Mouse (Mus musculus) liver, embryonic 12.5 days (tissue): ENCODE measurements around the gene Rrp9. TPM values are rescaled to one million over a fixed set of nuclear protein-coding genes. Genes with fewer than 3 reads are reported as not detected.

Experiments used
- ATAC-seq: fragments of 200-750 bp; cut with Nextera tagmentation; 2 replicates; pipeline ENCODE4 v1.8.0; 2017; ENCODE audit warnings: moderate number of reproducible peaks, mild to moderate bottlenecking, moderate library complexity
- H3K27ac ChIP-seq: fragments of 300-500 bp; sonication (generic); 2 replicates; pipeline ENCODE4 v1.5.1; 2016; ENCODE audit warnings: mild to moderate bottlenecking
- H3K27me3 ChIP-seq: fragments of 300-500 bp; sonication (generic); replicated peaks from 2 replicates; pipeline ENCODE4 v1.6.1; 2016; ENCODE audit warnings: mild to moderate bottlenecking, moderate library complexity
- H3K36me3 ChIP-seq: fragments of 300-500 bp; sonication (generic); 2 replicates; pipeline ENCODE4 v1.6.1; 2016; ENCODE audit warnings: mild to moderate bottlenecking, moderate library complexity
- H3K4me1 ChIP-seq: fragments of 300-500 bp; sonication (generic); 2 replicates; pipeline ENCODE4 v1.6.1; 2016
- H3K4me2 ChIP-seq: fragments of 300-500 bp; sonication (generic); 2 replicates; pipeline ENCODE4 v1.6.1; 2016; ENCODE audit warnings: mild to moderate bottlenecking, moderate library complexity
- H3K4me3 ChIP-seq: fragments of 300-500 bp; sonication (generic); 2 replicates; pipeline ENCODE4 v1.5.1; 2016; ENCODE audit warnings: mild to moderate bottlenecking, moderate library complexity
- H3K9ac ChIP-seq: fragments of 300-500 bp; sonication (generic); 2 replicates; pipeline ENCODE4 v1.6.1; 2016; ENCODE audit warnings: mild to moderate bottlenecking, moderate library complexity
- H3K9me3 ChIP-seq: fragments of 300-500 bp; sonication (generic); replicated peaks from 2 replicates; pipeline ENCODE4 v1.6.1; 2016; ENCODE audit warnings: mild to moderate bottlenecking, moderate library complexity
- WGBS: fragments of 180-500 bp; shearing (Covaris S2); methylation state at CpG from one replicate; pipeline ENCODE4 v1.1.7; 2016; ENCODE audit not compliant: insufficient replicate concordance; 5-methylcytosine and 5-hydroxymethylcytosine counted together
- polyA plus RNA-seq: library from polyadenylated mRNA; unstranded; fragments of >200 nt; fragmentation: Nextera tagmentation; extraction: Ambion mirVana; gene quantifications from 2 replicates; pipeline ENCODE4 v1.2.1, GENCODE M21; 2016

Gene Rrp9
- polyA plus RNA-seq, 1 experiment from 2014 or later = 58.0 TPM

GRCm38 (mm10) chr9:106457163-106457559, 18.6 kb upstream of the Rrp9 start:
- Histone ChIP-seq H3K27ac (no peak overlapping the region), H3K9ac (no peak overlapping the region), H3K4me2 (no peak overlapping the region), H3K9me3 (no peaks in the 10 kb centered on the region), H3K4me1 (peaks cover 52% of the 10 kb centered on the region), H3K4me3 (no peak overlapping the region), H3K27me3 (peaks cover 31% of the 10 kb centered on the region), H3K36me3 (peaks cover 19% of the 10 kb centered on the region)
- WGBS = 76% methylated on average over 9 of the region's 9 CpGs
- ATAC-seq = no peak

GRCm38 (mm10) chr9:106457920-106458319, 17.8 kb upstream of the Rrp9 start:
- H3K27ac ChIP-seq = no peak overlapping the region
- peaks cover 46% of the 10 kb centered on the region for H3K4me1 ChIP-seq
- H3K9ac ChIP-seq = no peak overlapping the region
- no peak overlapping the region for H3K4me3 ChIP-seq
- H3K4me2 ChIP-seq = no peak overlapping the region
- peaks cover 26% of the 10 kb centered on the region for H3K36me3 ChIP-seq
- H3K9me3 ChIP-seq = no peaks in the 10 kb centered on the region
- H3K27me3 ChIP-seq = peaks cover 23% of the 10 kb centered on the region
- ATAC-seq = no peak
- WGBS = 62% methylated on average over 5 of the region's 5 CpGs

GRCm38 (mm10) chr9:106459946-106460345, 15.8 kb upstream of the Rrp9 start:
- WGBS = 76% methylated on average over 15 of the region's 15 CpGs
- Histone ChIP-seq H3K36me3 (peaks cover 35% of the 10 kb centered on the region), H3K4me2 (no peak overlapping the region), H3K27me3 (peaks cover 24% of the 10 kb centered on the region), H3K9ac (no peak overlapping the region), H3K4me3 (no peak overlapping the region), H3K9me3 (no peaks in the 10 kb centered on the region), H3K27ac (no peak overlapping the region), H3K4me1 (peaks cover 31% of the 10 kb centered on the region)
- ATAC-seq = no peak

GRCm38 (mm10) chr9:106460401-106461025, 15.2 kb upstream of the Rrp9 start:
- Histone ChIP-seq H3K27me3 (peaks cover 26% of the 10 kb centered on the region), H3K4me2 (no peak overlapping the region), H3K4me3 (no peak overlapping the region), H3K9ac (no peak overlapping the region), H3K9me3 (no peaks in the 10 kb centered on the region), H3K4me1 (peaks cover 31% of the 10 kb centered on the region), H3K36me3 (peaks cover 35% of the 10 kb centered on the region), H3K27ac (no peak overlapping the region)
- WGBS = 75% methylated on average over 17 of the region's 18 CpGs
- ATAC-seq = no peak

- Histone ChIP-seq H3K9ac (no peak overlapping the region), H3K27ac (no peak overlapping the region), H3K4me1 (peaks cover 30% of the 10 kb centered on the region), H3K4me2 (no peak overlapping the region), H3K4me3 (no peak overlapping the region), H3K36me3 (peaks cover 35% of the 10 kb centered on the region), H3K27me3 (peaks cover 31% of the 10 kb centered on the region), H3K9me3 (no peaks in the 10 kb centered on the region)
- no peak for ATAC-seq
- 77% methylated on average over 9 of the region's 9 CpGs for whole genome bisulfite sequencing
These were observed 14.7 kb upstream of the Rrp9 start for GRCm38 (mm10) chr9:106461026-106461415.

GRCm38 (mm10) chr9:106461641-106462429, 13.9 kb upstream of the Rrp9 start:
- no peak for ATAC-seq
- Histone ChIP-seq H3K9ac (no peak overlapping the region), H3K27ac (no peak overlapping the region), H3K27me3 (peaks cover 39% of the 10 kb centered on the region), H3K36me3 (peaks cover 35% of the 10 kb centered on the region), H3K9me3 (no peaks in the 10 kb centered on the region), H3K4me3 (no peak overlapping the region), H3K4me1 (peaks cover 22% of the 10 kb centered on the region), H3K4me2 (no peak overlapping the region)
- WGBS = 78% methylated on average over 16 of the region's 16 CpGs

GRCm38 (mm10) chr9:106462430-106462800, 13.3 kb upstream of the Rrp9 start:
- no peak overlapping the region for H3K4me3 ChIP-seq
- H3K36me3 ChIP-seq = peaks cover 35% of the 10 kb centered on the region
- H3K27ac ChIP-seq = no peak overlapping the region
- no peak overlapping the region for H3K9ac ChIP-seq
- no peaks in the 10 kb centered on the region for H3K9me3 ChIP-seq
- no peak overlapping the region for H3K4me2 ChIP-seq
- H3K4me1 ChIP-seq = peaks cover 16% of the 10 kb centered on the region
- 84% methylated on average over 12 of the region's 12 CpGs for WGBS
- ATAC-seq = no peak
- peaks cover 43% of the 10 kb centered on the region for H3K27me3 ChIP-seq

GRCm38 (mm10) chr9:106463122-106464063, 12.4 kb upstream of the Rrp9 start:
- no peak overlapping the region for H3K27ac ChIP-seq
- 81% methylated on average over 21 of the region's 21 CpGs for WGBS
- peaks cover 15% of the 10 kb centered on the region for H3K4me1 ChIP-seq
- H3K36me3 ChIP-seq = peaks cover 35% of the 10 kb centered on the region
- no peaks in the 10 kb centered on the region for H3K9me3 ChIP-seq
- H3K4me3 ChIP-seq = no peak overlapping the region
- ATAC-seq = no peak
- H3K9ac ChIP-seq = no peak overlapping the region
- no peak overlapping the region for H3K4me2 ChIP-seq
- peaks cover 50% of the 10 kb centered on the region for H3K27me3 ChIP-seq

- WGBS = 5% methylated on average over 99 of the region's 99 CpGs
- peaks cover 33% of the 10 kb centered on the region for H3K36me3 ChIP-seq
- no peaks in the 10 kb centered on the region for H3K9me3 ChIP-seq
- peak overlapping the region; percentile 41 for H3K9ac ChIP-seq
- peaks cover 50% of the 10 kb centered on the region for H3K27me3 ChIP-seq
- peak overlapping the region; percentile 80 for H3K4me2 ChIP-seq
- H3K4me1 ChIP-seq = peaks cover 15% of the 10 kb centered on the region
- no peak overlapping the region for H3K27ac ChIP-seq
- H3K4me3 ChIP-seq = peak overlapping the region; percentile 58
- ATAC-seq = peak; percentile 46; the same call in 1 of the 2 replicates
These were observed 10.8 kb upstream of the Rrp9 start for GRCm38 (mm10) chr9:106464751-106465541.

GRCm38 (mm10) chr9:106465571-106466200, 10.1 kb upstream of the Rrp9 start, which contains the start of gene Gpr62:
TSS of gene Gpr62 (minus strand) at chr9:106465938.
- Histone ChIP-seq H3K9ac (peak within 1 kb of the TSS; percentile 41), H3K36me3 (peaks cover 26% of the 10 kb centered on the region), H3K27me3 (peaks cover 50% of the 10 kb centered on the region), H3K4me3 (peak within 1 kb of the TSS; percentile 58), H3K27ac (no peak within 1 kb of the TSS), H3K4me2 (peak within 1 kb of the TSS; percentile 80), H3K9me3 (no peaks in the 10 kb centered on the region), H3K4me1 (peaks cover 15% of the 10 kb centered on the region)
- WGBS = 49% methylated on average over 26 of the region's 26 CpGs
- no peak for ATAC-seq

- Histone ChIP-seq H3K4me1 (peaks cover 15% of the 10 kb centered on the region), H3K9ac (no peak overlapping the region), H3K9me3 (no peaks in the 10 kb centered on the region), H3K4me2 (no peak overlapping the region), H3K4me3 (no peak overlapping the region), H3K27me3 (peaks cover 53% of the 10 kb centered on the region), H3K27ac (no peak overlapping the region), H3K36me3 (peaks cover 20% of the 10 kb centered on the region)
- 76% methylated on average over 6 of the region's 6 CpGs for WGBS
- ATAC-seq = no peak
These were observed 9.0 kb upstream of the Rrp9 start for GRCm38 (mm10) chr9:106466721-106467120.
